Mouse (Mus musculus) G1E-ER4 (cell line): ENCODE results near the gene Ism1. TPM values are rescaled to one million over a fixed set of nuclear protein-coding genes. Genes with fewer than 3 reads are reported as not detected.

Experiments used
- GATA1 ChIP-seq: IDR thresholded peaks from one replicate; pipeline ENCODE4 v1.8.0; 2012; ENCODE audit warnings: low read length, inconsistent platforms
- polyA plus RNA-seq: library from polyadenylated mRNA; stranded (reverse); fragments of >175 nt; gene quantifications from 2 replicates; pipeline ENCODE4 v1.2.3, GENCODE M21; 2012

Ism1 gene
- polyA plus RNA-seq, 1 experiment = not detected

- TF ChIP-seq GATA1 = no peak
These were observed 18.6 kb downstream of the Ism1 start for GRCm38 (mm10) chr2:139696578-139696977.

- no peak for TF ChIP-seq GATA1
These were observed 22.6 kb downstream of the Ism1 start for GRCm38 (mm10) chr2:139700609-139701008.

DNA sequence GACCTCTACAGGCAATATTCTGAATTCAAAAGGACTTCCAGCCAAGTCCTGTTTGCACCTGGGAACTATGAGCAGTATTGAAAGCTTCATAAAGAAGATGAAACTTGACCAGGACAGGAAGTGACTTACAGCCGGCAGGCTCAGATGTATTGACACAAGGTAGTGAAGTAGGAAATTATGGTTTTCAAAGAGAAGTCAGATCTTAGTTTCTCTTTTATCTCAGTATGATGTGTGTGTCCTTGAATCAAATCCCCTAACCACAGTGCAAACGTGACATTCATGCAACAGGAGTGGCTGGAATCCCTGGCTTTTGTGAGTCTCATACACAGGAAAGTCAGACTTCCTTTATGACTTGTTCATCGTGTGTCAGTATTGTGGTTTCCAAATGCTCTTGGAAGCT is 27.0 kb downstream of the Ism1 start:
- no peak for TF ChIP-seq GATA1

GRCm38 (mm10) chr2:139708194-139708899 is 30.4 kb downstream of the Ism1 start:
- no peak for TF ChIP-seq GATA1

DNA sequence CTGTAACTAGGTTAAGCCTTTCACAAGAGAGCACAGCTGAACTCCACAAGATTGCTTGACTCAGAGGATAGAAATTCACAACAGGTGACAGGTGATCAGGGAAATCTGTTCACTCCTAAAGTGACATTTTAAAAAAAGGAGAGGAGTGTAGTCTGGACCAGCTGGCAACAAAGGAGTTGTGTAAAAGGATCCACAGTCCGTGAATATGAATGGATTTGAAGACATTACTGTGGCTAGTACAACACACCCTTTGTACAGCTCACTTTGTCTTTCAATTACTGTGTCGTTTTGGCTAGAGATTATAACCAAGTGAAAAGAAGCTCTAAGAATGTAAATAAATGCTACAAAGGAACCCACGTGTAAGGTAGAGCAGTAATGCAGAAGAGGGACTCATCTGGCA is 33.7 kb downstream of the Ism1 start:
- TF ChIP-seq GATA1 = no peak

GRCm38 (mm10) chr2:139712046-139712445 is 34.1 kb downstream of the Ism1 start:
- TF ChIP-seq GATA1 = no peak

DNA sequence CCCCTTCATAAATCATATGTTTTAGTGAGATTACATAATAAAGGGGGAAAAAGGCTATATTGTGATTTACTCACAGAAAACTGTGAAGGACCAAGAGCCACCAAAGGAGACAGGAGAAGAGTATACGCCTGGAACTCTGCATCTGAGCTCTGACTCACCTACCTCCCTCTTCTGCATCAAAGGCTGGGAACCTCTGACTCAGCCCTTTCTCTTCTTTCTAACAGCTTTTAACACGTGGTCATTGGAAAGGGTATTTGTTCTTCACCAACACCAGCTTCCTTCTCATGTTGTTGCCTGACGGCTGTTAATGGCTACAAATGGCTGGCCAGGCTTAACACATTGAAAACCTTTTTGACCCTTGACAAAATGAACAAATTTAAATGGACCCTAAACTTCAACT is 36.2 kb downstream of the Ism1 start:
- TF ChIP-seq GATA1 = no peak

- no peak for TF ChIP-seq GATA1
These were observed 39.8 kb downstream of the Ism1 start for GRCm38 (mm10) chr2:139717772-139718171.

GRCm38 (mm10) chr2:139722700-139723099 is 44.7 kb downstream of the Ism1 start:
- TF ChIP-seq GATA1 = no peak

DNA sequence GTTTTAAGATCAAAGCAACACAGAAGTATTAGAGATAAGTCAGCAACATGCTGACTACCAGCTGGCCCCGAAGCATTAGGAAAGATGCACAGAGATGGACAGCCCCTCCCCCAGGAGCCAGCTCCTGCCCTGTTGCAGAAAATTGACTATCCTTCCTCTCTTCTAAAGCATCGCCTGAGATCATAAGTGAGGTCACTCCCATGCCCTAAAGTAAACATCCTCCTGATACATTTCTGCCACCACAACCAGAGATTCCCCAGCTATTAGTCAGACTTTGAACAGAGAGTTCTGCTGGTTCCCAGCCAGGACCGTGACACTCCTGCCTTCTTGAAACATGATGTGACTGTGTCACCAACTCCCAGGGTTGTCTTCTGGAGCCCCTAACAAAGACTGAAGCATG is 45.3 kb downstream of the Ism1 start:
- TF ChIP-seq GATA1 = no peak

- no peak for TF ChIP-seq GATA1
These were observed 46.3 kb downstream of the Ism1 start for GRCm38 (mm10) chr2:139724202-139724838.

GRCm38 (mm10) chr2:139725328-139725727 is 47.4 kb downstream of the Ism1 start:
- TF ChIP-seq GATA1 = no peak

GRCm38 (mm10) chr2:139728060-139728459 is 50.1 kb downstream of the Ism1 start:
- no peak for TF ChIP-seq GATA1

DNA sequence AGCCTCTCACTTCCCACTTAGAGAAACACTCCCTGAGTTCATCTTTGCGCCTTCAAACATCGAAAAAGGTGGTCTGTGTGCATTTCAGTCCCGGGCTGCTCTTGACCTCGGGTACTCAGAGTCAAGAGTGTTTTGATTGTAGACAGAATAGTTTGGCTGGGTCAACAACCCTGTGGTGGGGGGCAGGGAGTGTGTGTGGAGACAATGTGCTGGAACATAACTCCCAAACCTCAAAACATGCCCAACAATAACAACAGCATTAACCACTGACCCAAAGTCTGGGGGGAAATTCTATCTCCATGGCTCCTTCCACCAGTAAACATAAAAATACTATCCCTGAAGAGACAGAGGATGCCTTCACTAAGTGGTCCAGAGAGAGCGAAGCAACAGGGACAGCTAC is 51.4 kb downstream of the Ism1 start:
- TF ChIP-seq GATA1 = no peak

GRCm38 (mm10) chr2:139742381-139742780 is 64.4 kb downstream of the Ism1 start:
- TF ChIP-seq GATA1 = no peak

DNA sequence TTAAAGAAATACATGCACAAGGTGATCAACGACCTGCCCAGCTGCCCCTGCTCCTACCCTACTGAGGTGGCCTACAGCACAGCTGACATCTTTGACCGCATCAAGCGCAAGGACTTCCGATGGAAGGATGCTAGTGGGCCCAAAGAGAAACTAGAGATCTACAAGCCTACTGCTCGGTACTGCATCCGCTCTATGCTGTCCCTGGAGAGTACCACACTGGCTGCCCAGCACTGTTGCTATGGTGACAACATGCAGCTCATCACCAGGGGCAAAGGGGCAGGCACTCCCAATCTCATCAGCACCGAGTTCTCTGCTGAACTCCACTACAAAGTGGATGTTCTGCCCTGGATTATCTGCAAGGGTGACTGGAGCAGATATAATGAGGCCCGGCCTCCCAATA is 79.0 kb downstream of the Ism1 start:
- TF ChIP-seq GATA1 = no peak

GRCm38 (mm10) chr2:139757456-139757855 is 79.5 kb downstream of the Ism1 start:
- TF ChIP-seq GATA1 = no peak
